Mouse (Mus musculus): Measurements from ENCODE around the gene Senp3.
"Not testable (repeated sequence)": the region's sequence is repeated elsewhere in the genome, so short reads cannot be mapped to it uniquely, and the experiment has no call there.

The Senp3 gene

GRCm38 (mm10) chr11:69704613-69705010 is 22.7 kb upstream of the Senp3 start:
- DNase-seq (ENCODE audit: low spot score): no peak

DNA sequence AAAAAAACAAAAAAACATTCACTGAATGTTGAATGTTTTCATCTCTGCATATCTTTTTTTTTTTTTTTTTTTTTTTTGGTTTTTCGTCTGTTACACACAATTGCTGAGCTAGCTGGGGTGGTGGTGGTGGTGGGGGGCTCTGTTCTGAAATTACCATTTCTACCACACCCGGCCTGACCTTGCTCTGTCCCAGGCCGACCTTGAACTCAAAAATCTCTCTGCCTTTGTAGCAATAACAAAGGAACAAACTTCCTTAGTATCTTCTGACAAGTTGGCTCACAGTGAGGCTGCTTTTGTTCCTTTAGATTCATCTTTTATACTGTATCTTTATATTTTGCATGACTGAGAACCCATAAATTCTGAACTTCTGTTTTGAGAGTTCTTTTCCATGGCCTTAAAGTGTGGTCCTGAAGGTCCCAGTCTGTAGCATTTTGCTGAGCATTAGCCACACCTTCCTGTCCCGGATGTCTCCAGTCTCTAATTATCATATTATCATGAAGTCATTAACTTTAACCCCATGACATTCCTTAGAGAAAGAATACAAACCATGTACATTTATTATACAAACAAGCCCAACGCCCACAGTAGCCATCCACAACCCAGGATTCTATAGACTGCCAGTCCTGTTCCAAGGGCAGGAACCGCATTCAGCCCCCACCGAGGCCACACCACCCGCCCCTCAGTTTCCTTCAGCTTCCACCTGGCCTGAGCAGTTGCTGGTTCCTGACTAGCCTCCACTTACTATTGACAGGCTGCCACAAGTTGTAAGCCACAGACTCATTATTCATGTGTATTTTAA is 22.1 kb upstream of the Senp3 start:
- DNase-seq (ENCODE audit: low spot score): no peak

DNA sequence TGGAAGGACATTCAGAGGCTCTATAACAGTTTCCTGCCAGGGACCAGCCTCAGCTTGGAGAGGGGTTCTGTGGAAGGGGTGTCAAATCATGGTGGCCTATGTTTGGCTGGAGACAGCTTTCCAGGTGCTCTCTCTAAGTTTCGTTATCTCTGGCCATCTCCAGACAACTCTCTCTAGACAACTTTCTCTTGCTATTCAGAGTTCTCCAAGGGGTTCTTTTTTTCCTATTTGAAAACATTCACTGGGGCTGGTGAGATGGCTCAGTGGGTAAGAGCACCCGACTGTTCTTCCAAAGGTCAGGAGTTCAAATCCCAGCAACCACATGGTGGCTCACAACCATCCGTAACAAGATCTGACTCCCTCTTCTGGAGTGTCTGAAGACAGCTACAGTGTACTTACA is 21.5 kb upstream of the Senp3 start:
- DNase-seq (ENCODE audit: low spot score): not testable (repeated sequence)

- not testable (repeated sequence) for DNase-seq (ENCODE audit: low spot score)
Measured at GRCm38 (mm10) chr11:69702886-69703285, 21.0 kb upstream of the Senp3 start.

DNA sequence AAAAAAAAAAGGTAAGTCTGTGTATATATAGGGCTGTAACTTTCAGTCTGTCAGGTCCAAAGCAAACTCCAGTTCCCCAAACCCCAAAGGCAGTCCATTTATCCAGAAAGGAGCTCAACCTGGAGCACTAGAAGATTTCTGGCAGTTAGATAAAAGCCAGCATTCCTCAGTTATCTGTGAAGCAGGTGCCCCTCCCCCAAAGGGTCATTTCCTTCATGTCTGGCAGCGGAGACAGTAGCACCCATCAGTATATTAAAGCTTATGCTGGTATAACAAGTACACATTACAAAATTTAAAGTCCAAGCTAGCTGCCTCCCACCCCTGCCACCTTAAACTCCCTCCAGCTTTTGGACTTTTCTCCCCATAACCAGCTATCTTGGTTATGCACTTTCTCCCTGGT is 17.7 kb upstream of the Senp3 start:
- no peak for DNase-seq (ENCODE audit: low spot score)

DNA sequence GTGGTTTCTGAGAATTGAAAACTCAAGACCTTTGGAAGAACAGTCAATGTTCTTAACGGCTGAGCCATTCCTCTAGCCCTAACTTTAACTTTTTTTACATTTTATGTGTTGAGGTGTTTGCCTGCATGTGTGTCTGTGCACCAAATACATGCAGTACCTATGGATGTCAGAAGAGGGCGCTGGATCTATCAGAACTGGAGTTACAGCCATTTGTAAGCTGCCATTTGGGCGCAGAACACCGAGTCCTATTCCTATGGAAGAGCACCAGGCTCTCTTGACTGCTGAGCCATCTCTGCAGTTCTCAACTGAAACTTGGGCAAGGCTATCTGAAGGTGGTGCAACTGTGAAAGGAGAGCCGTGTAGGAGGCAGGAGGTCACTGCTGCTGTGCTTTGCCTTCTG is 16.7 kb upstream of the Senp3 start:
- no peak for DNase-seq (ENCODE audit: low spot score)

DNA sequence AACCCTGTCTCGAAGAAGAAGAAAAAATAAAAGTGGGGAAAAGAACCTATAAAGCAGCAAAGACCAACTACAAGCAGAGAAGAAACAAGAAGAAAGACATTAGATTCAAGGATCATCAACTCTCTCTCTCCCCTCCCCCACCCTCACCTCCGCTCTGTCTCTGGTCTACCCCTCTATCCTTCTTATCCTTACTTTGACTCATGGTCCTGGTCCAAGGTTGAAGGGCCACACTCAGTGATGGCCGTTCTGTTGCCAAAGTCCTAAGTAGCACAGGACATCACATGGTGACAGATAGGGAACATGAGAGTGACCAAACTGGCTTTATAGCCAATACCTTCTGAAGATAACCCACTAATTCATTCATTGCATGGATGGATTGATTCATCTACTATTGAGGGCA is 15.5 kb upstream of the Senp3 start:
- DNase-seq (ENCODE audit: low spot score): no peak

- DNase-seq (ENCODE audit: low spot score): peak; percentile 62
Measured at GRCm38 (mm10) chr11:69695361-69696181, 13.7 kb upstream of the Senp3 start, which contains the start of the genes Tnfsf12 and Tnfsfm13. TSS of gene Tnfsf12 (minus strand) at chr11:69695849. TSS of gene Tnfsfm13 (minus strand) at chr11:69696098.

- peak; percentile 45 for DNase-seq (ENCODE audit: low spot score)
Measured at GRCm38 (mm10) chr11:69695046-69695360, 13.1 kb upstream of the Senp3 start.

- no peak for DNase-seq (ENCODE audit: low spot score)
Measured at GRCm38 (mm10) chr11:69693421-69693965, 11.6 kb upstream of the Senp3 start.

GRCm38 (mm10) chr11:69692863-69693262 is 11.0 kb upstream of the Senp3 start:
- no peak for DNase-seq (ENCODE audit: low spot score)

DNA sequence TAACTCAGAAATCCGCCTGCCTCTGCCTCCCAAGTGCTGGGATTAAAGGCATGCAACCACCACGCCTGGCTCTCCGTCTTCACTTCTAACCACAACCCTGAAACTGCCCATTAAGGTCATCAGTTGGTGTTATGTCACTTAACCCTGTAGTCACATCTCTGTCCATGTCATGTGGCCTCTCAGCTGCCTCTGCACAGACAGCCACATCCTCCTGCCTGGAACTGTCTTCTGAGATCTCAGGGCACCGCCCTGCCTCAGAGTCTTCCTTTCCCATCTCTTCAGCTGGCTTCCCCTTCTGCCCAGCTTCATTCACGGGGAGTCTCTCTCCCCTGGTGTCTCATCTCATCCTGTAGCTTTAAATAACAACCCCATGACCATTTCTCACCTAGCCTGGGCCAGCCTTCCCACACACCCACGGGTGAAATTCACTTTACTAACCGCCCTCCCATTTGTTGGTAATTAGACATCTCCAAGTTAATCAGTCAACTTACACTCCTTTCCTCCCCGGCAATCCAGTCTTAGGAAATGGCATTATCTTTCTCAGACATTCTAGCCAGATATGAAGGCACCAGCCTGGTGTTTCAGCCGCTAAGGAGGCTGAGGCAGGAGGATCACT is 10.4 kb upstream of the Senp3 start:
- DNase-seq (ENCODE audit: low spot score): no peak

- no peak for DNase-seq (ENCODE audit: low spot score)
Measured at GRCm38 (mm10) chr11:69689891-69690290, 8.0 kb upstream of the Senp3 start.

DNA sequence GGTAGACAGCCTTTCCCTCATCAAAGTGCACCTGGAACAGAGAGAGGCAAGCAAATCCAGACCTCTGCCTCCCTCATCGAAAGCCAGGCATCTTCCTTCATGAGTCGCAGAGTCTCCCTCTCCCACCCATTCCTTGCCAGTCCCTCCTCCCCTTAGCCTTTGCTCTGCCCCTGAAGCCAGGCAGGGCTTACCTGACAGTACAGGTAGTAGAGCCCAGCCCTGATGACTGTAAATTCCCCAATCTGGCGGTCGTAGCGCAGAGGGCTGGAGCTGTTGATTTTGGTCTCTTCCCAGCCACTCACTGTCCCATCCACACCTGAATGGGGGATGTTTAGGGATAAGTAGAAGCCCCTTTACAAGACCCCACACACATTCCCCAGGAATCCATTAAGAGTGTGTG is 5.2 kb upstream of the Senp3 start:
- DNase-seq (ENCODE audit: low spot score): no peak

- DNase-seq (ENCODE audit: low spot score): peak; percentile 60
Measured at GRCm38 (mm10) chr11:69686377-69686776, 4.5 kb upstream of the Senp3 start.

GRCm38 (mm10) chr11:69685526-69686148 is 3.8 kb upstream of the Senp3 start, which contains the start of gene Tnfsf13:
TSS of gene Tnfsf13 (minus strand) at chr11:69685784.
- DNase-seq (ENCODE audit: low spot score): peak; percentile 74

DNA sequence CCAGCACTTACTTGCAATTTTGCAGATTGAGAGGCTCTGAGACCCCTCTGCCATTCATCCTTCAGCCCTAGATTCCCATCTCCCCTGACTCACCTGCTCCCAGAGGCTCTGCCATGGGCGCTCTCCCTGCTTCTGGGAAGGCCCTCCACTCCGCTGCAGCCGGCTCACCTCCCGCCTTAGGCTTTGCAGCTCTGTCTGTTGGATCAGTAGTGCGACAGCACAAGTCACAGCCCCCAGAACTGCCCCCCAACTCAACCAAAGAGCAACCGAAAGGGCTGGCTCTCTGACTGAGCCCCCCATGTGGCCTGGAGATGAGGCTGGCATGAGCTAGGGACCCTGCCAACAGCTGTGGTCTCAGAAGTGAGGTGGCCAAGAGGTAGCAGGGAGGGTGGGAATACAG is 3.1 kb upstream of the Senp3 start:
- DNase-seq (ENCODE audit: low spot score): no peak

- no peak for DNase-seq (ENCODE audit: low spot score)
Measured at GRCm38 (mm10) chr11:69684128-69684745, 2.4 kb upstream of the Senp3 start.

- no peak for DNase-seq (ENCODE audit: low spot score)
Measured at GRCm38 (mm10) chr11:69683576-69683975, 1.7 kb upstream of the Senp3 start.

DNA sequence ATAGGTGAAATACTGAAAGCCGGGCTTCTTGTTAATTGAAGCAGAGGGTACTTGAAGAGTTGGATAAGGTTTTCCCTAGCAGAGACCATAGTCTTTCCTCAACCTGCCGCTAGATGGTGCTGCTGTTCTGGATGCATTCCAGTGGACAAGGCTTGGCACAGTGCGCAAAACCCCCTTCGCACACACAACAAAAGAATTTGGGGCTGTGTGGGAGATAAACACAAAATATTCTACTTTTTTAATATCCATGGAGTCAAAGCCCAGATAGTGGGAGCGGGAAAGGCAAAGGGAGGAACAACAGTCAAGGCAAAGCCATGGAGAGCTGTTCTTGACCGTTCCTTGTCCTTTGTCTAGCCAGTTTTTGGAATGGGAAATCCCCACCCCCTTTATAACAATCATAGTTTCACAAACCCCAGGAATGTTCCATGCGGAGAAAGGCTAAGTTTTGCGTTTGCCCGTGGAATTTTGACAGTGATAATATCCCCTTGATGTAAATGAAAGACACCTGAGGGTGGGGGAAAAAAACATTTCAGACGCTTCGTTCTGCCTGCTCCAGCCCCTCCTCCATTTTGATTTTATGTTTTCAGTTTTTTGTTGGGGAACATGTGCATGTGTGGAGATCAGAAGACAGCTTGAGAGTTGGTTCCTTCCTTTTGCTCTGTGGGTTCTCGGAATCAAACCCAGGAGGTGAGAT is 1.1 kb upstream of the Senp3 start:
- peak; percentile 89 for DNase-seq (ENCODE audit: low spot score)

All from layer of hippocampus, adult 11-12 months (tissue).